23 mouse cellular contexts compared by ENCODE assay signal in the genomic region with DNA sequence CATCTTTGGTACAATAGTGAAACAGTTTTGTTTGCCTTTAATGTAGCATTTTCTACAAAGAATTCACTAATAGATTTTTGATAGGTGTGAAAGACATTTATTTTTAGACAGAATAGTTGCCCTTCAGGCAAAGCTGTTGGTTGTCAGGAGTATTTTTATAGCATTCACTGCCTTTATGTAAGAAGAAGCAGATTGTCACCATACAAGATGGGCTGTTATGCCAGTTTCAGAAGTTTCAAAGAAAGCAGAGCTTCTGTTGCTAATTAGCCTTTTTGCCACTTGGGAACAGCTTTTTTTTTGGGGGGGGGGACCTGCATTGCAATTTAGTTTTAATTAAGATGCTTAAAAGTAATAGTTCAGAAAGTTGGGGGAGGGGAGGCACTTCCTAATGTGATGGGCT. TPM values are rescaled to one million over a fixed set of nuclear protein-coding genes. Genes with fewer than 3 reads are reported as not detected.
DNase-seq lines count a peak whose midpoint lies in the region; ATAC-seq and TF ChIP-seq lines count a peak whose summit lies in the region.
"Had no signal": no experiment of that assay in that cellular context is flagged by ENCODE, and none has a peak within 500 bp of the region (broad histone marks: within the 10 kb centered on the region; RNA-seq: fewer than 3 reads in every experiment).

No protein-coding gene starts in this region.

- H3K4me1 ChIP-seq in heart, adult 2 months (ENCODE audit: control insufficient read depth, insufficient read depth, low read length): peaks cover 12% of the 10 kb centered on the region
- peaks cover 8% of the 10 kb centered on the region for H3K4me1 ChIP-seq in heart, embryonic 11.5 days (ENCODE audit: control insufficient read depth, insufficient read depth, low read length)
- peaks cover 57% of the 10 kb centered on the region for H3K4me1 ChIP-seq in liver, embryonic 12.5 days
- H3K4me1 ChIP-seq in E14TG2a.4 (replicated peaks; ENCODE audit: low read depth, low read length): peaks cover 83% of the 10 kb centered on the region

- TF ChIP-seq EP300 in heart, adult 2 months (IDR thresholded peaks at IDR 0.05; ENCODE audit: insufficient read depth, low read depth, low read length): no peak

- H3K4me3 ChIP-seq in heart, adult 2 months: no peak overlapping the region
- H3K4me3 ChIP-seq in heart, embryonic 11.5 days (ENCODE audit: low read depth, low read length): no peak overlapping the region
- H3K4me3 ChIP-seq in liver, embryonic 12.5 days: no peak overlapping the region
- 0 out of 2 replicates have a peak overlapping the region, but pooled peaks have one; percentile 24 for H3K4me3 ChIP-seq in E14TG2a.4 (replicated peaks; ENCODE audit: low read length)
- H3K4me3 ChIP-seq: embryonic facial prominence, embryonic 10.5 days; forebrain, embryonic 15.5 days; limb, embryonic 15.5 days had no signal

- no peak overlapping the region for H3K9ac ChIP-seq in heart, adult 2 months (ENCODE audit: low read depth, low read length)
- H3K9ac ChIP-seq in heart, embryonic 11.5 days (ENCODE audit: low read depth, low read length): no peak overlapping the region
- H3K9ac ChIP-seq in liver, embryonic 12.5 days: no peak overlapping the region
- H3K9ac ChIP-seq: forebrain, embryonic 15.5 days; limb, embryonic 15.5 days had no signal

- H3K27me3 ChIP-seq in heart, adult 2 months (ENCODE audit: control insufficient read depth, insufficient read depth, low read length): no peaks in the 10 kb centered on the region
- H3K27me3 ChIP-seq in heart, embryonic 11.5 days (ENCODE audit: control insufficient read depth, insufficient read depth, low read length): no peaks in the 10 kb centered on the region
- H3K27me3 ChIP-seq in liver, embryonic 12.5 days (replicated peaks): no peaks in the 10 kb centered on the region
- no peaks in the 10 kb centered on the region for H3K27me3 ChIP-seq in E14TG2a.4 (ENCODE audit: insufficient read depth, low read length)
- H3K27me3 ChIP-seq: forebrain, embryonic 15.5 days; limb, embryonic 15.5 days had no signal

- no peak overlapping the region for H3K4me2 ChIP-seq in heart, embryonic 11.5 days
- no peak overlapping the region for H3K4me2 ChIP-seq in liver, embryonic 12.5 days
- H3K4me2 ChIP-seq: forebrain, embryonic 15.5 days; limb, embryonic 15.5 days had no signal

- peaks cover 12% of the 10 kb centered on the region for H3K79me2 ChIP-seq in heart, adult 2 months (replicated peaks; ENCODE audit: control insufficient read depth, insufficient read depth, low read length)

- no peaks in the 10 kb centered on the region for H3K9me3 ChIP-seq in heart, embryonic 11.5 days (replicated peaks; ENCODE audit: control insufficient read depth, low read length)
- H3K9me3 ChIP-seq in liver, embryonic 12.5 days (replicated peaks): no peaks in the 10 kb centered on the region
- no peaks in the 10 kb centered on the region for H3K9me3 ChIP-seq in E14TG2a.4 (ENCODE audit: low read length)
- H3K9me3 ChIP-seq: embryonic facial prominence, embryonic 10.5 days; forebrain, embryonic 15.5 days; limb, embryonic 15.5 days had no signal

- peak overlapping the region; percentile 6; the same call in 1 of the 2 replicates for H3K27ac ChIP-seq in heart, adult 2 months
- H3K27ac ChIP-seq in heart, embryonic 11.5 days (ENCODE audit: low read depth, low read length): no peak overlapping the region
- H3K27ac ChIP-seq in liver, embryonic 12.5 days: peak overlapping the region; percentile 2; the same call in 1 of the 2 replicates
- H3K27ac ChIP-seq: embryonic facial prominence, embryonic 10.5 days; forebrain, embryonic 15.5 days; limb, embryonic 15.5 days had no signal

- no peak for DNase-seq in heart, adult 2 months
- DNase-seq in liver: no peak
- peak; percentile 47 for DNase-seq in brain, adult 2 months (ENCODE audit: low read depth, low spot score)
- DNase-seq in thymus, postnatal 14 days: no peak
- DNase-seq: adrenal gland, adult 2 months; cerebellum, adult 9-11 months; gastrocnemius, postnatal 14 days; heart, postnatal 10 days; kidney, adult 9 months; kidney, postnatal 25 days; layer of hippocampus, adult 9-11 months; left cerebral cortex, postnatal 4 days; lung, adult 18-20 months; midbrain, embryonic 14.5 days; right cerebral cortex, postnatal 14 days had no signal

- no peak for TF ChIP-seq CTCF in heart, adult 2 months (IDR thresholded peaks at IDR 0.05)
- no peak for TF ChIP-seq CTCF in E14TG2a.4 (conservative IDR thresholded peaks at IDR 0.05; ENCODE audit: low read length)

- peaks cover 38% of the 10 kb centered on the region for H3K36me3 ChIP-seq in heart, adult 2 months (ENCODE audit: control insufficient read depth, insufficient read depth, low read length)
- no peaks in the 10 kb centered on the region for H3K36me3 ChIP-seq in heart, embryonic 11.5 days (ENCODE audit: control insufficient read depth, insufficient read depth, low read length)
- peaks cover 16% of the 10 kb centered on the region for H3K36me3 ChIP-seq in liver, embryonic 12.5 days
- peaks cover 58% of the 10 kb centered on the region for H3K36me3 ChIP-seq in E14TG2a.4 (ENCODE audit: insufficient read depth, low read length)
- H3K36me3 ChIP-seq: forebrain, embryonic 15.5 days; limb, embryonic 15.5 days had no signal

- ATAC-seq in heart, embryonic 11.5 days (replicated peaks; ENCODE audit: insufficient number of reproducible peaks, low FRiP score, low TSS enrichment): no peak
- ATAC-seq in liver, embryonic 12.5 days: no peak
- ATAC-seq: forebrain, embryonic 15.5 days; hindbrain, postnatal 0 days; intestine, embryonic 16.5 days had no signal

- intact Hi-C loops in heart, adult 2 months (cut with DNase I): loop anchor here (5.0 kb wide), 1 partner anchor 82 kb away; no protein-coding TSS in a partner anchor

- TF ChIP-seq POLR2A in heart, adult 2 months (IDR thresholded peaks at IDR 0.05; ENCODE audit: insufficient read depth, low read depth, low read length): no peak

RNA-seq across cellular contexts. Expression of a gene that starts 4.4 kb away (rescaled TPM):
- total RNA-seq in heart, adult 2 months (2021): 10 to 100 TPM; 43.6 to 51.6 TPM
- 51.7 and 60.9 TPM in 2 replicates for polyA plus RNA-seq in heart, adult 2 months (2012; rRNA removed)
- 128 TPM in 2 replicates for polyA plus RNA-seq in heart, embryonic 11.5 days (2014; fragmentation: Nextera tagmentation; extraction: Ambion mirVana)
- polyA plus RNA-seq in liver, embryonic 12.5 days (2016; fragmentation: Nextera tagmentation; extraction: Ambion mirVana): 80.8 and 91.2 TPM in 2 replicates

RNA-seq across cellular contexts. Expression of a gene that starts 14.8 kb away (rescaled TPM):
- 1 to 10 TPM; 1.2 to 1.5 TPM for total RNA-seq in heart, adult 2 months (2021)
- 3.5 and 3.9 TPM in 2 replicates for polyA plus RNA-seq in heart, adult 2 months (2012; rRNA removed)
- polyA plus RNA-seq in heart, embryonic 11.5 days (2014; fragmentation: Nextera tagmentation; extraction: Ambion mirVana): 1.1 and 1.4 TPM in 2 replicates
- 1.9 and 2.0 TPM in 2 replicates for polyA plus RNA-seq in liver, embryonic 12.5 days (2016; fragmentation: Nextera tagmentation; extraction: Ambion mirVana)

RNA-seq across cellular contexts. Expression of a gene that starts 25.6 kb away (rescaled TPM):
- total RNA-seq in heart, adult 2 months (2021): under 1 TPM; 0.26 to 0.32 TPM
- polyA plus RNA-seq in heart, adult 2 months (2012; rRNA removed): 0.33 and 0.59 TPM in 2 replicates
- polyA plus RNA-seq in heart, embryonic 11.5 days (2014; fragmentation: Nextera tagmentation; extraction: Ambion mirVana): 0.47 and 0.68 TPM in 2 replicates
- polyA plus RNA-seq in liver, embryonic 12.5 days (2016; fragmentation: Nextera tagmentation; extraction: Ambion mirVana): 0.17 and 0.24 TPM in 2 replicates

RNA-seq across cellular contexts. Expression of a gene that starts 40.0 kb away (rescaled TPM):
- 10 to 100 TPM; 24.9 to 25.7 TPM for total RNA-seq in heart, adult 2 months (2021)
- 35.8 and 38.2 TPM in 2 replicates for polyA plus RNA-seq in heart, adult 2 months (2012; rRNA removed)
- polyA plus RNA-seq in heart, embryonic 11.5 days (2014; fragmentation: Nextera tagmentation; extraction: Ambion mirVana): 8.9 and 9.7 TPM in 2 replicates
- polyA plus RNA-seq in liver, embryonic 12.5 days (2016; fragmentation: Nextera tagmentation; extraction: Ambion mirVana): 7.2 and 7.4 TPM in 2 replicates

RNA-seq across cellular contexts. Expression of a gene that starts 51.9 kb away (rescaled TPM):
- total RNA-seq in heart, adult 2 months (2021): 10 to 100 TPM; 42.3 to 47.7 TPM
- 83.7 and 85.4 TPM in 2 replicates for polyA plus RNA-seq in heart, adult 2 months (2012; rRNA removed)
- 84.2 and 88.2 TPM in 2 replicates for polyA plus RNA-seq in heart, embryonic 11.5 days (2014; fragmentation: Nextera tagmentation; extraction: Ambion mirVana)
- polyA plus RNA-seq in liver, embryonic 12.5 days (2016; fragmentation: Nextera tagmentation; extraction: Ambion mirVana): 101 and 110 TPM in 2 replicates
